Mouse (Mus musculus): ENCODE measurements at regions not wholly inside any gene's neighbourhood (a gene's known extent, or its start where the extent isn't known, plus 50 kb on each side); places are given as distances from the start of the nearest gene placed in this dataset.

DNA sequence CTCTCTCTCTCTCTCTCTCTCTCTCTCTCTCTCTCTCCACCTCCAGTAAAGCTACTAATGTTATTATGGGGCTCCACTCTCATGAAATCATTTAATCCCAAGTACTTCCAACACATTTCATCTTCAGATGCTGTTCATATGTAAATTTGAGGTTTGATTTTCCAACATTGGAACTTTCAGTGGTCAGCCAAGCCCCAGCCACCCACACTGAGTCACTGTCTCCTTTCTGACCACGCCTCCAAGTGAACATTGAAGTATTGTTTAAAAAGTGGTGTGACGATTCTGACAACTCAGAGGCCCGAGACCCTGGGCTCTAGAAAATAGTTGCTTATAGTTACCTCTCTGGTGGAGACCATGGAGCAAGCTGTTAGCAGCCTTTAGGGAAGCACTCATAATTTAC is 313.3 kb downstream of the Qdpr start:
- no peak for DNase-seq (ENCODE audit: low spot score)

DNA sequence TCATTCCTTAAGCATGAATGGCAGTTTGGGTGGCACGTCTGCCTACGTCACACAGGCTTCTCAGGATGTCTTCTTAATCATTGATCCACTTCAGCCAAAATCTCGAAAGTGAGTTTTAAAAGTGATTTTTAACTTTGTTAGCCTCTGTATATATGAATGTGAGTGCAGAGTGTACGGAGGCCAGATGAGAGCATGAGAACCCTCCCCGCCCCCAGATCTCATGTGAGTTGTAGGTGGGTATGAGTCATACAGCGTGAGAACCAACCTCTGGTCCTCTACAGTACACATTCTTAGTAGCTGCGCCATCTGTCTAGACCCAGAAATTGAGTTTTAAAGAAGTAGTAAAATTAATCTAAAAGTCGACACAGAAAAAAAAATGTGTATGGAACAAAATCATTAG is 322.1 kb downstream of the Qdpr start:
- no peak for DNase-seq (ENCODE audit: low spot score)

DNA sequence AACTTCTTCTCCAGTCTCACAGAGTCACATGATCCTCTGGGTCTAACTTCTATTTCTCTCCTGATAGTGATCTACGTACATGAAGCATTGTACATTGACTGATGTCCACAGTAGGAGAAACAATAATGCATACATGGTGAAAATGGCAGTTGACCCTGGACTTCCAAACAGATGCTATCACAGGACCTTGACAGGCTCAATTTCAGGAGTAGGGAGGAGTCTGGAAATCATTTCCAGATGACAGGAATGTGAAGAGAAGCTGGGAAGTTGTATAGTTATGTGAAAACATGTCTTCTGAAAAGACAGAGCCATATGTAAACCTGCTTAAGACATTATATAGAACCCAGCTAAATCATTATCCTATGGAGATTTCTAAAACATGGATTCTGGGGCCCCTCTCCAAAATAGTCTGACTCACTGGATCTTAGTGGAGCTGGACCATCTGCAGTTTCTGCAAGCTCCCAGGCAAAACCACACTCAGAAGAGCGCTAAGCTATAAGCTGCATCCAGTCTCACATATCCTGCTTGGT is 322.3 kb upstream of the Ldb2 start:
- no peak for DNase-seq (ENCODE audit: low spot score)

DNA sequence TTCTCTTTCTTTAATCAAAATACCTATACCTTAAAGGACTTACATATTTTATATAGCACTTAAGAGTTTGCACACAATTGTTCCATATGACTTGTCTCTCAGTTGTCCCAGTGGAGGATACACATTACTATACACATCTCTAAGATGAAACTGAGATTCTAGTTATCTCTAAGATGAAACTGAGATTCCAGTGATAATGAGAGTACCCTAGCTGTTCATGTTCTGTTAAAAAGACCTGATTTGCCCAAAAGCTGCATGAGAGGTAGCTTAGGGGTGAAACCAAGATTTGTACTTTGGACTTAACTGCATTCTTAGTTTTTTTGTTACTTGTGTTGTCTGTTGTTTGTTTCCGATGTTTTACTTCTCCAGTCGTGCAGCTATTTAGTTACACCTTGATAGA is 320.3 kb upstream of the Ldb2 start:
- DNase-seq (ENCODE audit: low spot score), result no peak

DNA sequence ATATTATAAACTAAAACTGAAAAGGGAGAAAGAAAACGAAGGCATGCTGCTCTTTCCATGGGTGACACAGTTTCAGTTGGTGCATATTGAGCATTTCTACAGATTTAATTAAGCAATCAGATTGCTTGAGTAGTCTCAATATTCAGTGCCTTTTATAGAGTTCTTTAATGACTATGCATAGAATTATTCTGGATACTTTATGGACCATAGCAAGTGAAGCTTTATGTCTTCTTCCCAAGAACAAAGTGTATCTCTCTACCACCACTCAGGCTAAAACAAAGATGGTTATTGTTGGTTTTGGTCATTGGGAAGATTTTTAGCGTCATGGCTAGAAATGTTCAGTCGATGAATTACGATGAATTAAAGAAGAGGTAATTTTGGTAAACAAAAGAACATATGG is 311.8 kb upstream of the Ldb2 start:
- no peak for DNase-seq (ENCODE audit: low spot score)

DNA sequence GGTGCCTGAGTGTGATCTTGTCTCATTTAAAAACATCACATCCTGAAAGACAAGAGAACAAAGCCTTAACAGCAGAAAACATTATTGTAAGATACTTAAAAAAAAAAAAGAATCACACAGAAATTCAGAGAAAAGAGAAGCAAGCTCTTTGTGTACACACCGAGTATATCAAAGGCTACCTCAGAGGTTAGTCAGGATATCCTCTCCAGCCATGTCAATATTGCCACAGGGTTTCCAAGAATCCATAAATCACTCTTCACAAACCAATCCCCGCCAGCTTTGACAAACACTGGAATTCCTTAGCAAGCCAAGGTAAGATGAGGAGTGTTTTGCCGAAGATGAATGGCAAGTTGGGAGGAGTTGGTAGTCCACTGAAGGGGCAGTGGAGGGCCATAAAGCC is 311.3 kb upstream of the Ldb2 start:
- DNase-seq (ENCODE audit: low spot score), result no peak

DNA sequence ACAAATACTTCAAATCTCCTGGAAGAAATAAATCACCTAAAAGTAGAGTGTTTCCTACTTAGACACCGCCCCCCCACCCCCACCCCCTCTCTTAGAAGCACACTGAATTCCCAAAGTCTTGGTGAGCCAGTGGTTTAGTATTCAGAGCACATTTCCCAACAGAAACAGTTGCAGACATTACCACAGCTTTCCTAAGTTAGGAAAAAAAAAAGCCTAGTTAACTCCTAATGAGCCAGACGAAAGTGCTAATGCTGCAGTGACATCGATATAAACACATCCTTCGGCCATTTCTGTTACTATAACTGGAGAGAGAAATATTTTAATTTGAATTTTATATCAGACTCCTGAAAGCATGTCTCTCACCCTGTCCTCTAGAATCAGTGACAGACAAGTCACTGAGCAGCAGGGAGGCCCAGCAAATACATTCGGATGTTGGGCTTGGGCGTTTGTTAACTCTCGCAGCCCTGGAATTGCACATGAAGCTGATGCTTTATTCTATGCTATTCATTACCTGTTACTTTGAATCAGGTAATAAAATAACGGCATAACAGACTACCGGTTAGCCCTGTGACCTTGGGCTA is 305.8 kb upstream of the Ldb2 start:
- no peak for DNase-seq (ENCODE audit: low spot score)

DNA sequence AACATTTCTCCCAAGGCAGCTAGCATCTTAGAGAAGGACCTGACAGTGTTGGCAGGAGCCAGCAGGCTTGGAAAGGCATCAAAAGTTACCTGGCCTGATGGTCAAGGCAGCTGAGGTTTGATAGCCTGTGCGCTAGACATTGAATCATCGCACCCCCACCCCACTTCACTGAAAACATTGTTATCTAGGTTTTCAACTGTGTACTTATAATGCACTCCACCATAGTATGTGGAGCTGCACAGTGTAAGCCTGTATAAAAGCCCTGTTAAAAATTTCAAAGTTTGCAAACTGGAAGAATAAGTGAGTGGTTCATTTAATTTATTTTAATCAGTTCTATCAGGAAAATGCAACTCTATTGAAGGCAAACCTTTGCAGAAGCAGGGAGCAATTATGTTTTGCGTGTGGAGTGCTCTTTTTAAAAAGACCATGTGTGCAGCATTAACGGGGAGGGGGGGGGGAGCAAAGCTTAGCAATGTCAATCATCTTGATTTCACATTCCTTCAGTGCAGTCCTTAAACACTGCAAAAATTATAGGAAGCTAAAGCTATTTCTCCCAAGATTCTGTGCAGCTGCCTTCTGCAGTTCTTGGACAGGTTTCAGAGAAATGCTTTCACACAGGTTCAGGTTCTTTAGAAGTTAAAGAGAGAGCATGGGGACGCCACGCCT is 304.4 kb upstream of the Ldb2 start:
- no peak for DNase-seq (ENCODE audit: low spot score)

DNA sequence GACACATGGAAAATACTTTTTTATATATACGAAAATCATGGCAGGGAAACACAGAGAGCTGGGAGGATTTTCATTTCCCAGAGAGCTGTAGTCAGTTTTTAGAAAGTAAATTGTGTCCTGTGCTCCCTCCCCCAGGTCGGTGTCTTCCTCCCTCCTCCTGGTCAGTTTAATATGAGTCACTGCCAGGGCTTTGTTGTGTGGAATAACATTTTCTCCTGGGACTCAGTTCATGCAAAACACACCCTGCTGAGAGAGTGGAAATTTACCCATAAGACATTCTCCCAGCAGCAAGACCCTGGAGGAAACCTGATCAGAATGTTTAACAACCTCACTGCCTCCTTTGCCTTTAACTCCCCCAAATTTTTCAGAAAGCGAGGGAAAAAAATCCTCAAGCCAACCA is 303.2 kb upstream of the Ldb2 start:
- no peak for DNase-seq (ENCODE audit: low spot score)

DNA sequence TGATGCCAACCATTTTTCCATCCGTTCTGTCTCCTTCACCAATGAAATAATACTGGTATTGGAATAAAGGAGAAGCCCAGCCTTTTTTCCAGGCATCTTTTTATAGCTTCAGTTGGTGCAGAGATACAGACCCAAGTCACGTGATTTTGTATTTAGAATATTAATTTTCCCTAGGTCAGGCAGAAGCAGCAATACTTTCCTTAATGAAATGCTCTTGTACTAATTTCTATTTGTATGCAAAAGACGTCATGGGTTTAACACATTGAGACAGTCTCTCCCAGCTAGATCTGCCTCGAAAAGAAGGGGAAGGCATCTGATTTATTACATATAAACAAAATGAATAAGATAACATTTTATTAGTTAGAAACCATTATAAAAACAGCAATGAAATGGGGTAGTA is 302.3 kb upstream of the Ldb2 start:
- no peak for DNase-seq (ENCODE audit: low spot score)

DNA sequence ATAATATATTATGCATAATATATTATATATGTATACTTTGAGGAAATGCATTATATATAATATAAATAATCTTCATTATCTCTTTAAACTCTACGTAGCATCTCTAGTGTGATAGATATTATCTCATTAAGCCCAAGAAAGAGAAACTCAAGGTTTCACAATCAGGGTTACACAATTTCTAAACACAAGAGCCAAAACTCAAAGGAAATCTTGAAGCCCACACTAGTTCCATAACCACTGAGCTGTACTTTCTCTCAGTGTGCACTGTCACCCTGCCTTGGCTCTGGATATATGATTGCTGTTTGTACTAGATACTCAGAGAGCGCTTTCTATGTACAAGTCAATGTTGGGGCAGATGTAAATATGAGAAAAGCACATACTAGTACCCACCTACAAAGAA is 299.6 kb upstream of the Ldb2 start:
- DNase-seq (ENCODE audit: low spot score), result no peak

DNA sequence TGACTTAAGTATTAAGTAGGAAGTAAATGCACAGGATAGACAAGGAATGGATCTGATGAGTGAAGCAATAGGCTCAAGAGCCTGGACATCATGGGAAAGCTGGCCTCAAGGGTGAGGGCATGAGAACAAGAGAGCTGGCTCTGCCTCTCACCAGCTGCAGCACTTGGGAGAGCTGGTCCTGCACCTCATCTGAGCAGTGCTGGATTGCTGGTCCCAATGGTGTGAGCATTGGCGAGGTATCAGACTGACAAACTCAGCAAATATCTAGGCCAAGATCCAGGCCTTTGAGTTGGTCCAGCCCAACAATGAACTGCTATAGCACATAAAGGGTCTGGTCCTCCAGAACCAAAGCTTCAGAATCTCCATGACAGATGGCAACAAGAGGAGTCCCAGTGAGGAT is 298.5 kb upstream of the Ldb2 start:
- DNase-seq (ENCODE audit: low spot score), result no peak

DNA sequence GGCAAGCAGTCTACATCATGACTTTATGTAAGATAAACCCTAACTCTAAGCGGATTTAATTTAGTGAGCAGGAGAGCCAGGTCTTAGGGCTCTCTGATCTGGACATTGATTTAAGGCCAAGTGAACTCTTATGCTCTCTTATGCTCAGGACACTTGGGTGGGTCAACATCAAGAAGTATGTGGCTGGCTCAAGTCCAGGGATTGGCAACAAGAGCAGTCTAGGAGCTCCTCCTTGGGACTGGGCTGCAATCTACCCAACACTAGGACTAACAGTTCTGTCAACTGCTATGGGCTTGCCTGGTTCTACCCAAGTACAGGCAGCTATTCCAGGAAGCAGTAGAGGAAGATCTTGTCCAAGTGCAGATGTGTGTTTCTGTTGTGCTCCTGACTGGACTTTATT is 285.3 kb upstream of the Ldb2 start:
- no peak for DNase-seq (ENCODE audit: low spot score)

DNA sequence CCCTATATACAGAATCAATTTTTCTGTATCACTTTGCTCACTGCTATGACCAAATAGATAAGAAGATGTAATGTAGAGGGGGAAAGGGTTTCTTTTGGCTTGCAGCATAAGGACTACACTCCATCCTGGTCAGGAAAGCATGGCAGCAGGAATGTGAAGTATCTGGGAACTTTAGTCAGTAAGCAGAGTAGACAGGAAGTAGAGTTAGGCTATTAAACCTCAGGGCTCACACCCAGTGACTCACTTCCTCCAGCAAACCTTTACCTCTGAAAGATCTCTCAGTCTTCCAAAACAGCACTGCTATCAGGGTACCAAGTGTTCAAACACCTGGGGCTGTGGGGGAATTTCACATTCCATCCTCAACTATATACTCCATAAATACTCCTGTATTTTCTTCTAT is 283.1 kb upstream of the Ldb2 start:
- no peak for DNase-seq (ENCODE audit: low spot score)

DNA sequence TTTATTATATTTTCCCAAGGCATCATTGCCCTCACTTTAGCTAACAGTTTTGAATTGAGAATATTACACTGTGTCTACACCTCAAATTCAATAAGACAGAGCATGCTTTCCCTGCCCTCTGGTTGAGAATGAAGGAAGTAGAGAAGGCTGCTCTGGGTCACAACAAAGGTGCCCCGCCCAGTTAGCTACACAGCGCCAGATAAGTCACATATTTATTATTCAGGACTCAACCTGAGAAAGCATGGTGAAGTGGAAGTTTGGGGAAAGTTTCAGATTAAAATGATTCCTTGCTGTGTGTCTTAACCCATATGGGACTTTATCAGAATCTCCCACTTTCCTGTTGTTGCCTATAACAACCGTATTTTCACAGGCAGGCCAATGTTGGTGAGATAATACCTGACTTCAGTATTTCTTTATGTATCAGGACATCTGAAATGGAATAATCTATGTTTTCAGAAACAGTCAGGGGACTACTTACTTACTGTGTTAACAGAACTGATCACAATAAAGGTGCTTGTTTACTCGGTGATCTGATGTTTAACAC is 276.9 kb upstream of the Ldb2 start:
- DNase-seq (ENCODE audit: low spot score), result no peak

DNA sequence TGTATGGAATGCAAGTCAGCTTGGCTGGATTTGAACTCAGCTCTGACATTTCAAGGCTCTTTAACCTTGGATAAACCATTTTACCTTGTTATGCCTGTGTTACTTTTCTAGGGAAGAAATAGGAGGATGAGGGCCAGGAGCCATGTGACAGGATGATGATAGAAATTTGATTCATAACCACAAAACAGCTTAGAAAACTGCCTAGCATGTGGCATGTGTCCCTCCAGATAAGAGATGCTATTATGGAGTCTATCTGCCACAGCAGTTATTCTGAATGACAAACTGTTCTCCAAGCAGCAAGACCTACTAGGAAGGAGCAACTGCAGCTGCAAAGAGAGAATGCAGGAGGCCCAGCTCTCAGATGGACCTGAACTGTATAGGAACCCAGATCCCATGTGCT is 275.7 kb upstream of the Ldb2 start:
- no peak for DNase-seq (ENCODE audit: low spot score)

DNA sequence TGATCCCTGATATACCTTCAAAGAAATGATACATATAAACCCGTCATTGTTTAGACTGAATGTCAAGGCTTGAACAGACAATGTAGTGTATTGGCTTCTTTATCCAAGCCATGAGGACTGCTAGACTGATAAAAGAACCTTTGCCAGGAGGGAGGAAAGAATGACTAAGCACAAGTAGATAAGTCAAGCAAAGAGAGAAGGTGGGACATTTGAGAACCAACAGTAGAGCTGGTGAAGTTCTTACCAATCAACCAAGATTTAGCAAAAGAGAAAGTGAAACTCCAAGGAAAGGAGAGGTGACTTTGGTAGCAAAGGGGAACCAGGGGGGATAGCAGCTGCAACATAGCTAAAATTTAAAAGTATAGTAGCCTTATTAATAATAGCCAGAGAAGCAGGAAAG is 273.0 kb upstream of the Ldb2 start:
- DNase-seq (ENCODE audit: low spot score), result no peak

DNA sequence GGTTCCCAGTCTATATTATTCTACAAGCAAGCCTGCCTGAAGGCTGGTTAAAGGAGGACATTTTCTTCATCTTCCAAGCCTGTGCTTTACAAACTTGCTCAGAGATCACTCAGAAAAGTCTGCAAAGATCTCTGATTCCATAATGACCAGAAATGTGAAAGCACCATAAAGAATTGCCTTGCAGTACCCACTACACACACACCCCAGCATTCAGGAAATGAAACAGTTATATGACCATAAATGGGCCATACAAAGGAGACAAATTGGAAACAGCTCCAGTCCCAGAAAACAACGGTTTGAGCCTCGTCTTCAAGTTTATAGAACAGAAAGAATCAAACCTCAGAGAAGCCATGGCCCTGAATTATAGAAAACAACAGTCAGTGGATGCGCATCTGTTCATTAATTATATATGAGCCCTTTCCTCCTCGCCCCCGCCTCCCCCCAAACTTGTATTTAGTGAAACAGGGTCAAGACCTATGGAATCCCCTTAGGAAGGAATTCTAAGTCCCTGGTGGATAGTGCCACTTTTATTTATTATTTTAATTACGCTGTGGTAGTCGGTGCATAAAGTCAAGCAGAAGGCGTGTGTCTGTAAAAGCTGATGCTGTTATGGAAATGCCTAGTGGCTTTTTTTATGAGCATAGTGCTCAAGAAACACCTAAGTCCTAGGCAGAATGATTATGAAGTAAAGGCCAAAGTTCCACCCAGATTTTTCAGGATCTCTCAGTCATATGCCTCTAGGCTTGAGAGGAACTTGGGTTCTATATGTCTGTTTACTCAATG is 266.6 kb upstream of the Ldb2 start:
- no peak for DNase-seq (ENCODE audit: low spot score)

DNA sequence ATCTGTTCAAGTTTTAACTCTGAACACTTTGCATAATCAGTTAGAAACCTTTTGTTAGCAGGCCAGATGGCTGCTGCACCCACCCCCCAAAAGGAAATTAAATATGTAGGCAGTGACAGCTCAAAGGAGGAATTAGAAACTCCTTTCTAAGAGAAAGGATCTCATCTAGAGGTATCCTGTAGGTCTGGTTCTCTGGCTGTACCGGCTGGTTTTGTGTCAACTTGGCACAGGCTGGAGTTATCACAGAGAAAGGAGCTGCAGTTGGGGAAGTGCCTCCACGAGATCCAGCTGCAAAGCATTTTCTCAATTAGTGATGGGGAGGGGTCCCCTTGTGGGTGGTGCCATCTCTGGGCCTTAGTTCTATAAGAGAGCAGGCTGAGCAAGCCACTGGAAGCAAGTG is 263.1 kb upstream of the Ldb2 start:
- no peak for DNase-seq (ENCODE audit: low spot score)

DNA sequence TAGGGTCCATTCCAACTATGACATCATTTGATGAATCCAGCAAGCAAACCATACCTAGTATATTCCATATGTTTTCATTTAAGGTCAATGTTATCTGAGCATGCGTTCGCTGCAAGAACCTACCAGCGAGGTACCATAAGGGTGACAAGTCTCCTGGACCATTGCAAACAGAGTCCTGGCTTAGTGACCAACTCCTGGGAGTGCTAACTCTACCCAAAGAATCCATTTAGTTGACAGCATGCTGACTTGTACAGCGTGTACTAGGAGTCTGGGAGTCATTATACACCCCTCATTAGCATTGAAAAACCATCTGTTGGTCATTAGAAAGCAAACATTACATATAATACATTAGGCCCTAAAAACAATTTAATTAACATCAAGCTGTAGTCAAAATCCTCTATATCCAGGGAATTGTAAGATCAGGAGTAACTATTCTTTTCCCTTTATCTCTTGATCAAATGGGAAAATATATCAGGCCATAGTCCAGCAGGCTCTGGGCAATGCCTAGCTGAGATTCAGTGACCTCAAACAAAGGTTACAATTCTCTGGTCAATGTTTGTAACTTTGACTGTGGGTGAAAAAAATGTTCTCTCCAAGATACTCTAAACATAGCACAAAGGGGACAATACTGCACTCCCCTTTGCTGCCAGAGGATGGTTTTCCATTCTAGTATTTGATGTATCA is 255.9 kb upstream of the Ldb2 start:
- no peak for DNase-seq (ENCODE audit: low spot score)

DNA sequence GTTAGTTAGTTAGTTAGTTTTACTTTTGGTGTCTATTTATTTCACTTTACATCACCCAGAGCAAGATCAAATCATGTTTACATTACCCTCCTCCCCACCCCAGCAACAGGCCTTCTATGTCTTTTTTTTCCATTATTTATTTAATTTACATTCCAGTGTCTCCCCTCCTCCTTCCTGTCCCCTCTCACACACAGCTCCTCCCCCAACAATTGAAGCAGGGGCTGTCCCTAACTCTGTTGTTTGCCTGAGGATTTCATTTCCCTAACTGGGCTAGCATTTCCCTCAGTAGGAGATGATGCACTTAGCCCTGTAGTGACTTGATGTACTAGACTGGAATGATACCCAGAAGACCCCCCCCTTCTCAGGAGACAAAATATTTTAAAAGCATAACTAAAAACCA is 249.9 kb upstream of the Ldb2 start:
- no peak for DNase-seq (ENCODE audit: low spot score)

DNA sequence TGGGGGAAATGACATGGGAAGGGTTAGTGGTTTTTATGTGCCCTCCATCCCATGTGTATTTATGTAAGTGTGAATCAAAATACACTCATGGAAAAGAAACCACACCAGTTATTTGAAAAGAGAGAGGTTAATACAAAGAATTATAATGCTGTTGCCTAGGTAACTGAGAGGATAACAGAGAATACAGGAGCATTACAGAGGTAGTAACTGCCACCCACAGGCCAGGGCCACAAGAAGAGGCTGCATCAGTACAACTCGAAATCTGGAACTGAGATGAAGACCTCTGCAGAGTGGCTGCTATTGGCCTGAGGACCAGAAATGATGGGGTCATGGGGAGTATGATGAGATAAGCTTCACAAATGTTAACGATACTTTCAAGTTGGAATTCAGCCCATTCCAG is 243.4 kb upstream of the Ldb2 start:
- no peak for DNase-seq (ENCODE audit: low spot score)
